Mouse (Mus musculus) frontal cortex, adult (tissue): ENCODE measurements around the gene Ralgps1.
"Not testable (repeated sequence)": the region's sequence is repeated elsewhere in the genome, so short reads cannot be mapped to it uniquely, and the experiment has no call there.

ENCODE experiments used
- ATAC-seq: cut with Nextera tagmentation; 2 replicates; pipeline ENCODE4 v1.9.2; 2017; ENCODE audit warnings: mild to moderate bottlenecking, moderate library complexity, mixed read lengths; ENCODE audit not compliant: low TSS enrichment

Gene Ralgps1

DNA sequence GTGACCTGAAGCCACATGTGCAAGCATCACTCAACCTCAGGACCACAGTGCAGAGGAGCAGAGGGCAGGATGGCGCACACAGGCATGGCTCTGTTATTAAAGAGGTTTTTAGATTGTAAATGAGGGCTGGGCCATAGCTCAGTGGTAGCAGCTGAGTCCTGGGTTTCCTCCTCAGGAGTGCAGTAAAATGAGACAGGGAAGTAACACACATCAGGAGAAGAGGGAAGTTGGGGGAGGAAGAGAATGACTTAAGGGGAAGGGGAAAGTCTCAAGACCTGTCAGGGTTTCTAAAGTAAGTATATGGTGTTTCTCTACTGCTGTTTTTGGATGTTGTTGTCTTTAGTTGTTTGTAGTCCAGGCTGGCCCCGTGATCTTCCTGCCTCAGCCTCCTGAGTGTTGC is 232.8 kb downstream of the Ralgps1 start:
- no peak for ATAC-seq

DNA sequence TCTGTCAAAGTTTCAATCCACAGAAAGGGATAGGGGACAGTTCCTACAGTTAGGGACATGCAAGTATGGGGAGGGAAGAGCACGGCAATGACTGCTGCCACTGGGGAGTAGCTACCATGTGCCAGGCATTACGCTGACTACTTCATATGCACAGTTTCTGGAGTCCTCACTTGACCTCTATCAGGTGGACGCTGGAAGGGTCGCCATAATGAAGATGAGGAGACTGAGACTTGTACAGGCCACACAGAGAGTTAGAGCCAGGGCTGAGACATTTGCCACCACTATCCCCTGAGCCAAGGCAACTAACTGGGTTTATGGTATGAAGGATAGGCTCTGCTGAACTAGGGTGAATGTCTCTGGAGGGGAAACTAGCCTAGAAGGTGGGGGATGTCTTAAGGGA is 233.6 kb downstream of the Ralgps1 start:
- no peak for ATAC-seq

- no peak for ATAC-seq
Measured at GRCm38 (mm10) chr2:33137244-33137643, 234.0 kb downstream of the Ralgps1 start.

DNA sequence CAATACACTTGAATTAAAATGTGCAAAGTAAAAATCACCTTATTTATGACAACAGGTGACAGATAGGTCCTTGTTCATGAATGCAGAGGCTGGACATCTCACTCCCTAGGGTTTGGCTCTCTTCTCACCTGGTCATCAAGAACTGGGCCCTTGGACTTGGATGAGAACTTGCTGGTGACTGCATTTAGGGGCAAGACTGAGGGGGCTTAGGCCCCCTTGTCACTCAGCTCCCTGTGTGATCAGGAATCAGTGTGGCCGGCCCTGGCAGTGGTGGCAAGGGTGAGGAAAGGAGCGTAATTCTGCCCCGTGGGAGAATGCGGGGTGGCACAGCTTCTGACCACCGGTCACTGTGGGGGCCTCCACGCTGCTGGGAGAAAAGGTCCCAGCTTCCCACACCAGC is 234.9 kb downstream of the Ralgps1 start:
- ATAC-seq: no peak

- ATAC-seq: no peak
Measured at GRCm38 (mm10) chr2:33134766-33135490, 236.4 kb downstream of the Ralgps1 start.

DNA sequence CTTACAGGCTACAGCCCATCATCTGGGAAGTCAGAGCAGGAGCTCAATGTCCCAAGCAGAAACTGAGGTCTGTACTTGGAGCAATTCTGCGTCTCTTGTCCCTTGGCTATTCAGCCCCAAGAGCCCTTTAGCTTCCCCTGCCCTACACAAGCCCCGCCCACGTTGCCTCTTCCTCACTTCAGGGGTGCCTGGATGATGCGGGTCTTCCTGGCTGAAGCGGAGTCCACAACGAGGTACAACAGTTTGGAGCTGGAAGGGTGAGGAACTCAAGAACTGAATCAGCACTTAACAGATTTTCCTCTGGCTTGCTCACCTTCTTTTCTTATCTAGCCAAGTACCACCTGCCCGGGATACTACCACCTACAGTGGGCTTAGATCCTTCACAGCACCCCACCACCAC is 239.0 kb downstream of the Ralgps1 start:
- ATAC-seq: no peak

- ATAC-seq: peak; percentile 29
Measured at GRCm38 (mm10) chr2:33131500-33132092, 239.7 kb downstream of the Ralgps1 start, which contains the start of gene Garnl3. Gene Garnl3, minus strand, starts transcription at chr2:33131654.

DNA sequence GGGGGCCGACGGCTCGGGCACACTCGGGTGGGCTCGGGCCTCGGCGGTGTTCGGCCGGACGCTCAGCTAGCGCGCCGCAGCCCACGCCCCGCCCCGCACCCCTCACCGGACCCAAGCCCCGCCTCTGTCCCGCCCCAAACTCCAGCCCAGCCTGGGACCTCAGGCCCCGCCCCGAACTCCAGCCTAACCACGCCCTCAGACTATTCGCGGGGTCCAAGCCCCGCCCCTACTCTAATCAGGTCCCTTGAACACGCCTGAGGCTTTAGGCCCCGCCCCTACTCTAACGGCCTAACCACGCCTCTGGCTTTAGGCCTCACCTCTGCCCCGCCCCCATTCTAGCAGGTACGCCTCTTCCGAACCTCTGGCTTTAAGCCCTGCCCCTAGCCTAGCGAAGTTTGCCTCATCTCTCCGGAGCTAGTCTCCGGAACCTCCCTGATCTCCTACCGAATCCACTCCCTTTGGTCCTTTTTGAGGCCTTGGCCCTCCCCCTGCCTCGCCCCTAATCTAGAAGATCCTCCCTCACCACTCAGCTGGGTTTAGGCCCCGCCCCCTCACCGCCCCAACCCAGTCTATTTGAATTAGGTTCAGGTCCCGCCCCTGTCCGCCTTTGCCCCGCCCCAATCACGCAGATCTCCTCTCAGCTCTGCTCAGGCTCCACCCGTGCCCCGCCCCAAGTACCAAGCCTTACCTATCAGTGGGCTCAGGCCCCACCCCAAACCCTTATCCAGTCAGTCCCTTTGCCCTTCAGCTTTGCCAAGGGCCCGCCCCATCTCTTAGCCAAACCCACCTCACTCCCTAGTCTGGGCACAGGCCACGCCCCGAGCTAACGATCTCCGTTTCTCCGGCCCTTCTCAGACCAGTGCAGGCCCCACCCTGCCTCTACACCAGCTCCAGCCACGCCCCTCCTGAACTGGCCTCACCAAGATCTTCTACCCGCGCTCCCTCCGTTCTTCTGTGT is 240.5 kb downstream of the Ralgps1 start:
- ATAC-seq: peak; percentile 66

- ATAC-seq: peak; percentile 6
Measured at GRCm38 (mm10) chr2:33130141-33130525, 241.2 kb downstream of the Ralgps1 start.

DNA sequence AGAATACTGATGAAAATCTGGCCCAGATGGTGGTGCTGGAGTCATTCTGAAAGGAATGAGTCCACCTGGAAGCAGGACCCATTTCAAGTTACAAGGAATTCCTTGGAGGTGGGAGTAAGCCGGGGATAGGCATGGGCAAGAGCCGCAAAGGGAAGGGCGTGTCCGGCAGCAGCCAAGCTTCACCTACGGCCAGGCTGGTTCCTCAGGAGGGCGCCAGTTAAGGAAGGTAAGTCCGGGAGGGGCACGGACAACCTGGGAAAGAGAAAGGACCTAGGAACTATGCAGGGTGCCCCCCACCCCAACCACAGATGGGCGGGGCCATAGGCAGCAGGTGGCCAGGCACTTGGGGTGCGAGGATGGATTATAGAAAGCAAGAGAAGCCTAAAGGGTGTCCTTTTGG is 241.6 kb downstream of the Ralgps1 start:
- ATAC-seq: no peak

GRCm38 (mm10) chr2:33129005-33129404 is 242.3 kb downstream of the Ralgps1 start:
- no peak for ATAC-seq

DNA sequence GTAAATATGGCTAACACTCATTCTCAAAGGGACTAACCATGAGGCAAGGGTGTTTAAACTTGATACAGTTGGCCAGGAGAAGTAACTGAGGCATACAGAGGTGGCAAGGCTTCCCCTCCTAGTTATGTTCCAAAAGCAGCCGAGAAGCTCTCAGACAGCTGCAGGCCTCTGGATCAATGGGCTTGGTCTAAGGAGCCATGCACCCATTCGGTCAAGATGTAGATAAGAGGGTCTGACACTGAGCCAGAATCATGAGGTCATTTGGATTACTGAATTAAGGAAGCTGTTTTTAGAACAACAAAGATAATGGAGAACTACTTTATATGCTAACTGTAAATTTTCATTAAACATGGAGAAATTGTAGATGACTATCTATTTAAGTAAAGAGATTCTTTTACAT is 244.0 kb downstream of the Ralgps1 start:
- ATAC-seq: no peak

DNA sequence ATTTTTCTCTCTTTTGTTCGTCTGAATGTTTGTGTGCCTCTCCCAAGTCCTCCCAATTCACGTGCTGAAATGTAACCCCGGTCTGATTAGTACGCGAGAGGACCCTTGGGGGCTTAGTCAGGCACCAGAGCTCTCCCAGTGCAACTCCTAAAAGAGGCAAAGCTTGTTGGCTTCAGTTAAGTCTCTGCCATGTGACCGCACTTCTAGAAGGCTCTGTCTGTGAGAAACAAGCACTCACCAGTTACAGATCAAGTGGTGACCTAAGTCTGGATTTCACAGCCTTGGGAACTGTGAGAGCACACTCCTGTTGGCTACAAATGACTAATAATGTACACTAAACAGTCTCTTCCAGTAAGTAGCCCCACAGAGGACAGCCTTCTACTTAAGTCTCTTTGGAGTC is 248.4 kb downstream of the Ralgps1 start:
- ATAC-seq: no peak

DNA sequence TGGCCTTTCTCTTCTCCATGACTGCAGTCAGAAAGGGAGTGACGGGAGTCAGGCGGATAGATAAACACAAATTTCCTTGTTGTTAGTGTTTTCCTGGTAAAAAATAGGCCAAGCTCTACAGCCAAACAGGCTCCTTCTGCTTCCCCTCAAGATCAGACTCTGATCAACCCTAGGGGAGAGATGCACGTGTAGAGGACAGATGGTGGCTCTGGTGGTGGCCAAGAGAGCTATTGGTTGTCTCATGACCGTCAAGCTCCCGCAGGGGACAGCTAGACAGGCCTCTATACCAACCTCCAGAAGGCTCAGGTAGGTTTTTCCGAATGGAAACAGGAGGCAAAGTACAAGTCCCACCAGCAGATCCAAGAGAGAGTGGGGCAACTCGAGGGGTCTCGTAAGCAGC is 270.8 kb downstream of the Ralgps1 start:
- ATAC-seq: no peak

DNA sequence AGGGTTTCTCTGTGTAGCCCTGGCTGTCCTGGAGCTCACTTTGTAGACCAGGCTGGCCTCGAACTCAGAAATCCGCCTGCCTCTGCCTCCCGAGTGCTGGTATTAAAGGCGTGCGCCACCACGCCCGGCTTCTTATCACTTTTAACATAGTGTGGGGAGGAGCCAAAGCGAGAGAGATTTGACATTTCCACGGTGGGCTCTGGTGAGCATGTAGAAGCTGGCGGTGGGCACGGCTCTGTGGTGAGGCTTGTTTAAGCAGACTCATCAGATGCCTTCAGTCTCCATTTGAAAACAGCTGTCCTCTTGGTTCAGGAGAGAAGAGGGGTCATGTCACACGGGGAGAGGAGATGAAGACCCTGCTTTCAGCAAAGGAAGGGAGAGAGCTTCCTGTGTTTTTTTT is 274.0 kb downstream of the Ralgps1 start:
- ATAC-seq: not testable (repeated sequence)

DNA sequence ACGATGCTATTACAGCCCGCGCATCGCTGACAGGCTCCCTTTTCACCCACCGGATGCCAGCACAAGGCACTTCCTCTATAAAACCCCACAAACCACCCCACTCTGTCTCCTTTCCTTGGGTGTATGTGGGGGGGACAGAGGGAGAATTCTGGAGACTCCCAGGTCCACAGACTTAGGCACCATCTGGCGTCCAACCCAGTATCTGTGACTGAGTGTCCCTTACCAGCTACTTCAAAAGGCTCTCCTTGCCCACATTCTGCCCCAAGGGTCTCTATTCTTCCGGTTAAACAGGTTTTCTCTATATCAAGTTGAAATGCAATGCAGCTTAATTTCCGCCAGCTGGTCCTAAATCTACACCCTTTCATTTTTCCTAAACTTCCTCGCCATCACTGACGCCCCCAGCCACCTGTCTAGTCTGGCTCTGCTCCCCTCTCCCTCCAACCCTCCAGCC is 276.0 kb downstream of the Ralgps1 start:
- ATAC-seq: peak; percentile 60

DNA sequence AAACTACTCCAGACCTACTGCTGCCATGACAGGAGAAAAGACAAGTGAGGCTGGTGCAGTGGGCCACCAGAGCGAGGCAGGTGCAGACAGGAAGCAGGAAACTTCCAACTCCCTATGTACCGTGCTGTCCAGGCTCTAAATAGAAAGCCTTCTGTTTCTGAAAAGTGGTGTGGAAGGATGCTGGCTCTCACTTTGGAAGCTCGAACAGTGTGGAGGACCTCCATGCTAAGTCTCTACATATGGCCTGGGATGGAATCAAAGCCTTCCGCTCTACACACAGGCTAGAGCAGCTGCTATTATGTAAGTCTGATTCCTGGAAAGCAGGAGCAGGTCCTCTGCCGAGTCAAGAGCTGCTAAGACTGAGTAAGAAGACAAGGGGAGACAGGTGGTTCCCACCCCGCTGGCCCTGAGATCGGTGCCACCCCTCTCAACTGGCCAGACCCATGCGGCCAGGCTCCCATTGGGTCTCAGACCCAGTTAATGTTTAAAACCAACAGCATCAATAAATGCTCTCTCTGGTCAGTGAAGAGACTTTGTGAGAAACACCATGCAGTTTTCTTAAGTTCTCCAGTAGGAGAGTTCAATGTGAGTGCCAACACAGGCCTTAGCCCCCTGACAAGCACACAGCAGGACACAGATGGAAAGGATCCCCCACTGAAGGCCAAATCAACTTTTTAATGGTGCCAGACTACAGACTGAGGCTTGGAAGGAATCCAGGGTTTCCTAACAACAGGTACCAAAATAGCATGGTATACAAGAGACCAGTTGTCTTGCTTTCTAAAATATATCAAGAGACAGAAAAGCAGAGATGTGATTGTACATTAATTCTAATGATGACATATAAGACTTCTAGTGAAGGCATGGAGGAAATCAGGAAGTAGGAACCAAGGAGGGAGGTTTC is 280.4 kb downstream of the Ralgps1 start:
- peak; percentile 63 for ATAC-seq

GRCm38 (mm10) chr2:33090033-33090400 is 281.3 kb downstream of the Ralgps1 start:
- not testable (repeated sequence) for ATAC-seq

GRCm38 (mm10) chr2:33089356-33090032 is 281.8 kb downstream of the Ralgps1 start:
- ATAC-seq: no peak

GRCm38 (mm10) chr2:33086671-33087363 is 284.5 kb downstream of the Ralgps1 start:
- peak; percentile 28; the same call in 1 of the 2 replicates for ATAC-seq
